Mouse (Mus musculus) neutrophil, adult 5-6 weeks (primary cell): ENCODE results near the gene Plxnb2. TPM values are rescaled to one million over a fixed set of nuclear protein-coding genes. Genes with fewer than 3 reads are reported as not detected.

ENCODE experiments used
- total RNA-seq: library from RNA; stranded (forward); fragments of 200-1000 nt; gene quantifications from 2 replicates; pipeline ENCODE4 v1.2.3, GENCODE M21; 2017

Gene Plxnb2
- total RNA-seq, 1 experiment from 2014 or later, result 15.7 TPM

Other genes starting within 250 kb of the Plxnb2 start
- gene Ttll8, start 226.4 kb downstream of the Plxnb2 start, total RNA-seq, result not detected in 2 replicates
- not detected in 2 replicates for gene Mlc1, start 201.8 kb downstream of the Plxnb2 start, total RNA-seq
- gene Mov10l1, start 197.9 kb downstream of the Plxnb2 start, total RNA-seq, result not detected in 2 replicates
- gene Panx2, start 121.1 kb downstream of the Plxnb2 start, total RNA-seq, result not detected in 2 replicates
- gene Trabd, start 105.7 kb downstream of the Plxnb2 start, total RNA-seq, result 47.6 and 55.9 TPM in 2 replicates
- gene Selenoo, start 91.7 kb downstream of the Plxnb2 start, total RNA-seq, result 22.9 and 26.8 TPM in 2 replicates
- 47.3 and 49.6 TPM in 2 replicates for gene Tubgcp6, start 57.7 kb downstream of the Plxnb2 start, total RNA-seq
- gene Hdac10, start 52.1 kb downstream of the Plxnb2 start, total RNA-seq, result 53.8 and 58.4 TPM in 2 replicates
- 6.9 and 9.0 TPM in 2 replicates for gene Mapk12, start 40.1 kb downstream of the Plxnb2 start, total RNA-seq
- 47.4 and 48.7 TPM in 2 replicates for gene Mapk11, start 31.2 kb downstream of the Plxnb2 start, total RNA-seq
- 14.3 and 14.5 TPM in 2 replicates for gene Dennd6b, start 15.7 kb upstream of the Plxnb2 start, total RNA-seq
- 40.1 and 41.9 TPM in 2 replicates for gene Ppp6r2, start 30.8 kb upstream of the Plxnb2 start, total RNA-seq
- 116 and 134 TPM in 2 replicates for gene Sbf1, start 134.5 kb upstream of the Plxnb2 start, total RNA-seq
- gene Adm2, start 141.9 kb upstream of the Plxnb2 start, total RNA-seq, result not detected in 2 replicates
- gene Miox, start 153.6 kb upstream of the Plxnb2 start, total RNA-seq, result not detected in 2 replicates
- gene Lmf2, start 174.9 kb upstream of the Plxnb2 start, total RNA-seq, result 30.7 and 41.3 TPM in 2 replicates
- 75.0 and 93.6 TPM in 2 replicates for gene Ncaph2, start 174.9 kb upstream of the Plxnb2 start, total RNA-seq
- gene Sco2, start 193.1 kb upstream of the Plxnb2 start, total RNA-seq, result 5.4 and 7.2 TPM in 2 replicates
- 0.23 and 0.86 TPM in 2 replicates for gene Tymp, start 196.3 kb upstream of the Plxnb2 start, total RNA-seq
- not detected in 2 replicates for gene Odf3b, start 198.5 kb upstream of the Plxnb2 start, total RNA-seq
- not detected in 2 replicates for gene Klhdc7b, start 204.1 kb upstream of the Plxnb2 start, total RNA-seq
- gene Syce3, start 229.7 kb upstream of the Plxnb2 start, total RNA-seq, result not detected in 2 replicates
- 6.3 and 6.8 TPM in 2 replicates for gene Cpt1b, start 245.1 kb upstream of the Plxnb2 start, total RNA-seq
- 32.0 TPM in 2 replicates for gene C730034F03Rik, start 248.8 kb upstream of the Plxnb2 start, total RNA-seq
- gene Gm44502, start 248.9 kb upstream of the Plxnb2 start, total RNA-seq, result 1.1 and 1.3 TPM in 2 replicates
- gene Chkb, start 249.1 kb upstream of the Plxnb2 start, total RNA-seq, result 108 and 124 TPM in 2 replicates